Mouse (Mus musculus) heart, embryonic 13.5 days (tissue): Measurements from ENCODE around the gene Nipsnap1. TPM values are rescaled to one million over a fixed set of nuclear protein-coding genes. Genes with fewer than 3 reads are reported as not detected.

Source experiments
- ATAC-seq: fragments of 200-750 bp; cut with Nextera tagmentation; 2 replicates; pipeline ENCODE4 v1.8.0; 2017; ENCODE audit warnings: moderate TSS enrichment; ENCODE audit not compliant: insufficient number of reproducible peaks, low FRiP score, low TSS enrichment; ENCODE audit errors: extremely low read depth
- H3K27ac ChIP-seq: fragments of 300-500 bp; sonication (generic); replicated peaks from 2 replicates; pipeline ENCODE4 v1.5.1; 2015; ENCODE audit warnings: moderate library complexity, mild to moderate bottlenecking, inconsistent platforms
- H3K27me3 ChIP-seq: fragments of 300-500 bp; sonication (generic); replicated peaks from 2 replicates; pipeline ENCODE4 v1.6.1; 2015; ENCODE audit warnings: mild to moderate bottlenecking, inconsistent platforms
- H3K36me3 ChIP-seq: fragments of 300-500 bp; sonication (generic); 2 replicates; pipeline ENCODE4 v1.6.1; 2015; ENCODE audit warnings: mild to moderate bottlenecking, inconsistent platforms
- H3K4me1 ChIP-seq: fragments of 300-500 bp; sonication (generic); 2 replicates; pipeline ENCODE4 v1.6.1; 2015; ENCODE audit warnings: inconsistent platforms
- H3K4me2 ChIP-seq: fragments of 300-500 bp; sonication (generic); 2 replicates; pipeline ENCODE4 v1.6.1; 2015; ENCODE audit warnings: inconsistent platforms, mild to moderate bottlenecking, moderate library complexity
- H3K4me3 ChIP-seq: fragments of 300-500 bp; sonication (generic); 2 replicates; pipeline ENCODE4 v1.5.1; 2015; ENCODE audit warnings: moderate library complexity, mild to moderate bottlenecking, inconsistent platforms
- H3K9ac ChIP-seq: fragments of 300-500 bp; sonication (generic); 2 replicates; pipeline ENCODE4 v1.6.1; 2015; ENCODE audit warnings: inconsistent platforms, mild to moderate bottlenecking, moderate library complexity
- H3K9me3 ChIP-seq: fragments of 300-500 bp; sonication (generic); 2 replicates; pipeline ENCODE4 v1.6.1; 2016; ENCODE audit warnings: inconsistent platforms
- WGBS: fragments of 180-500 bp; shearing (Covaris S2); methylation state at CpG from one replicate; pipeline ENCODE4 v1.1.7; 2015; ENCODE audit warnings: mixed read lengths; 5-methylcytosine and 5-hydroxymethylcytosine counted together
- polyA plus RNA-seq: library from polyadenylated mRNA; unstranded; fragments of >200 nt; fragmentation: Nextera tagmentation; extraction: Ambion mirVana; gene quantifications from 2 replicates; pipeline ENCODE4 v1.2.1, GENCODE M21; 2015

Nipsnap1 gene
- 31.4 and 35.6 TPM in 2 replicates for polyA plus RNA-seq

DNA sequence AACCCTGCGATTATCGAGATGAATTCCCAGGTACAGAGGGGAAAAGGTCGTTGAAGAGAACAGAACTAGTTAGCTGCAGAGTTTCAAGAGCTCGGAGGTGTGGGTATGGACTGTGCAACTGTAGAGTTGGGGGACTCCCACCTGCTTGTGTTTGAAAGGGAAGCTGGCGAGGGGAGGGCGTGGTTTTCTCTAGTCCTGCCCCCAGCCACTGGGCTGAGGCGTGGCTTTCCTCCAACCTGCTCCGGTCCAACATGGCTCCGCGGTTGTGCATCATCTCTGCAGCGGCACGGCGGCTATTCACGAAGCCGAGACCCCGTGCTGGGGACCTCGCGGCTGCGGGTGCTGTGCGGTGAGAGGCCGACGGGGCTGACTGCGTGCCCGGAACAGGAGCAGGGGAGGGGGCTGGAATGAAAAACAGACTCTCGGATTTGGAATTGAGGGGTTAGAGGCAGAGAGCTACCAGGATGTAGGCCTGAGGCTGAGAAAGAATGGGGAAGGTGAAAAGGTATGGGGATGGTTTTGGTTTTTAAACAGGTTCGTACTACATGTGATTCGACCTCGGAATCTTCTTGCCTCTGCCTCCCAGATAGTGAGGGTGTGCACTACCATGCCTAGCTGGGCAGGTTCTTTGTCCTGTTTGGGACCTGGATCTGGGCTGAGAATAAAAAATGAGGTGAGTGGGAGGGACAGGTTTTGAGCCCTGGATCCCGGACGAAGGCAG lies at the start of gene Nipsnap1:
Nipsnap1 (plus strand) TSS at position 197 of the 721 bp plus-strand sequence.
- 0 out of 2 replicates have a peak, but pooled peaks cover under 1% of the 10 kb centered on the region for H3K27me3 ChIP-seq
- peaks cover 8% of the 10 kb centered on the region for H3K36me3 ChIP-seq
- H3K9ac ChIP-seq, result peak within 1 kb of the TSS; percentile 81
- peak within 1 kb of the TSS; percentile 77 for H3K4me3 ChIP-seq
- peaks cover 15% of the 10 kb centered on the region for H3K4me1 ChIP-seq
- H3K27ac ChIP-seq, result no peak within 1 kb of the TSS
- 2% methylated on average over 30 of the region's 30 CpGs for WGBS
- 0 out of 2 replicates have a peak, but pooled peaks cover 7% of the 10 kb centered on the region for H3K9me3 ChIP-seq
- peak within 1 kb of the TSS; percentile 87 for H3K4me2 ChIP-seq
- ATAC-seq, result peak; percentile 72; the same call in 1 of the 2 replicates

DNA sequence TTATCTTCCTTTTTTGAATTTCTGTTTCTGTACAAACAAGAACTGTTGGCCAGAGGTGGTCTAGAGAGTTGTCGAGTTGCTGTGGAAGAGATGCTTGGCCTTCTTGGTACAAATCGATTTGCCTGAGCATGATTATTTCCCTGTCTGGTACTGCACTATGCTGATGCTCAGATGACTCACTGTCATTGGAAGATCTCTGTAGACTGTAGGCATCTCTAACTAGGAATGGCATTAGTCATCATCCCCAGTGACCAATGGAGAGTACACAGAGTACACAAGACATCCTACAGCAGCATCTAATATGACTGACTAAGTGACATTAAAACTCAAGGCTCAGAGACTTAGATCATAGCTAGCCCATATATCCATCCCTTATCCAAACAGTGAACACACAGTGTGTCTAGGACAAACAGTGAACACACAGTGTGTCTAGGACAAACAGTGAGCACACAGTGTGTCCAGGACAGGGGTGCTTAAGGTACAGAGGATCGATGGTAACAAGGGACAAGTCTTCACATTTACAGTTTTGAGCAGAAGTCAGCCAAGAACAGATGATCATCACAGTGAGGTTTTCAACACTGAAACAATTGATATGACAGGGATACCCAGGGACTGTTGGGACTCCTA lies 47.5 kb upstream of the Nipsnap1 start:
- 89% methylated on average over 3 of the region's 3 CpGs for WGBS
- ATAC-seq, result no peak
- H3K9me3 ChIP-seq, result no peaks in the 10 kb centered on the region
- no peak overlapping the region for H3K27ac ChIP-seq
- H3K9ac ChIP-seq, result no peak overlapping the region
- peaks cover 18% of the 10 kb centered on the region for H3K4me1 ChIP-seq
- H3K27me3 ChIP-seq, result no peaks in the 10 kb centered on the region
- H3K36me3 ChIP-seq, result no peaks in the 10 kb centered on the region
- H3K4me3 ChIP-seq, result no peak overlapping the region
- H3K4me2 ChIP-seq, result no peak overlapping the region

GRCm38 (mm10) chr11:4827340-4827739 lies 46.4 kb upstream of the Nipsnap1 start:
- H3K9ac ChIP-seq, result no peak overlapping the region
- no peak overlapping the region for H3K4me2 ChIP-seq
- no peaks in the 10 kb centered on the region for H3K27me3 ChIP-seq
- H3K4me3 ChIP-seq, result no peak overlapping the region
- no peaks in the 10 kb centered on the region for H3K9me3 ChIP-seq
- peaks cover 18% of the 10 kb centered on the region for H3K4me1 ChIP-seq
- no peak for ATAC-seq
- H3K27ac ChIP-seq, result no peak overlapping the region
- no peaks in the 10 kb centered on the region for H3K36me3 ChIP-seq

- H3K27me3 ChIP-seq, result no peaks in the 10 kb centered on the region
- H3K9ac ChIP-seq, result no peak overlapping the region
- no peak overlapping the region for H3K4me2 ChIP-seq
- no peaks in the 10 kb centered on the region for H3K9me3 ChIP-seq
- no peak overlapping the region for H3K27ac ChIP-seq
- ATAC-seq, result no peak
- H3K36me3 ChIP-seq, result no peaks in the 10 kb centered on the region
- peaks cover 18% of the 10 kb centered on the region for H3K4me1 ChIP-seq
- 65% methylated on average over 2 of the region's 2 CpGs for WGBS
- no peak overlapping the region for H3K4me3 ChIP-seq
These were observed 45.8 kb upstream of the Nipsnap1 start for GRCm38 (mm10) chr11:4827916-4828315.

DNA sequence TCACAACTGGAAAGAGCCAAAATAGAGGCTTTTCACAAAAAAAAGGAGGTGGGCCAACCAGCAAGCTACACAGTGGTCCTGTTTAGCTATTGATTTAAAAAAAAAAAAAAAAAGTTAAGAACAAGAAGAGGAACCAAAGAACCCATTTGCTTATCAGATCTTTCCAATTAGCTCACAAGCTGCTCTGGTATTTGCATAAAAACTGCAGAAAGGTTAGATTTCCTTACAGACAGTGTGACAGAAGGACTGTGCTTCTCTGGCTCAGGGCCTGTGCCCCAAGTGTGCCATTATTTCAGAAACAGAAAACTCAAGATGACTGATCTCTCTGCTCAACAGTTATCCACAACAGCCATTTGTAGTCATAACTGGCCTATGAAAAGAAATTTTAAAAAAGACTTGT lies 42.7 kb upstream of the Nipsnap1 start:
- no peaks in the 10 kb centered on the region for H3K27me3 ChIP-seq
- no peak for ATAC-seq
- H3K9ac ChIP-seq, result no peak overlapping the region
- no peak overlapping the region for H3K27ac ChIP-seq
- H3K4me1 ChIP-seq, result peaks cover 21% of the 10 kb centered on the region
- no peaks in the 10 kb centered on the region for H3K36me3 ChIP-seq
- no peak overlapping the region for H3K4me3 ChIP-seq
- no peak overlapping the region for H3K4me2 ChIP-seq
- no peaks in the 10 kb centered on the region for H3K9me3 ChIP-seq

GRCm38 (mm10) chr11:4833295-4833939 lies 40.3 kb upstream of the Nipsnap1 start:
- Histone ChIP-seq H3K4me3 (no peak overlapping the region), H3K4me1 (peaks cover 23% of the 10 kb centered on the region), H3K9ac (no peak overlapping the region), H3K27me3 (no peaks in the 10 kb centered on the region), H3K4me2 (no peak overlapping the region), H3K27ac (no peak overlapping the region), H3K9me3 (no peaks in the 10 kb centered on the region), H3K36me3 (no peaks in the 10 kb centered on the region)
- WGBS, result 64% methylated on average over 3 of the region's 3 CpGs
- no peak for ATAC-seq

GRCm38 (mm10) chr11:4835436-4835835 lies 38.3 kb upstream of the Nipsnap1 start:
- no peak overlapping the region for H3K4me3 ChIP-seq

GRCm38 (mm10) chr11:4836755-4837154 lies 37.0 kb upstream of the Nipsnap1 start:
- Histone ChIP-seq H3K27ac (no peak overlapping the region), H3K27me3 (no peaks in the 10 kb centered on the region), H3K9me3 (no peaks in the 10 kb centered on the region), H3K4me2 (no peak overlapping the region), H3K36me3 (no peaks in the 10 kb centered on the region), H3K4me1 (peaks cover 20% of the 10 kb centered on the region), H3K4me3 (no peak overlapping the region), H3K9ac (no peak overlapping the region)
- WGBS, result 45% methylated on average over 6 of the region's 6 CpGs
- no peak for ATAC-seq

More at GRCm38 (mm10) chr11:4835436-4835835, 38.3 kb upstream of the Nipsnap1 start:
- 69% methylated on average over 6 of the region's 6 CpGs for WGBS
- H3K9ac ChIP-seq, result peak overlapping the region; percentile 33; the same call in 1 of the 2 replicates
- ATAC-seq, result no peak
- H3K36me3 ChIP-seq, result no peaks in the 10 kb centered on the region
- peaks cover 16% of the 10 kb centered on the region for H3K4me1 ChIP-seq
- no peaks in the 10 kb centered on the region for H3K9me3 ChIP-seq
- no peak overlapping the region for H3K4me2 ChIP-seq
- no peaks in the 10 kb centered on the region for H3K27me3 ChIP-seq
- H3K27ac ChIP-seq, result no peak overlapping the region

DNA sequence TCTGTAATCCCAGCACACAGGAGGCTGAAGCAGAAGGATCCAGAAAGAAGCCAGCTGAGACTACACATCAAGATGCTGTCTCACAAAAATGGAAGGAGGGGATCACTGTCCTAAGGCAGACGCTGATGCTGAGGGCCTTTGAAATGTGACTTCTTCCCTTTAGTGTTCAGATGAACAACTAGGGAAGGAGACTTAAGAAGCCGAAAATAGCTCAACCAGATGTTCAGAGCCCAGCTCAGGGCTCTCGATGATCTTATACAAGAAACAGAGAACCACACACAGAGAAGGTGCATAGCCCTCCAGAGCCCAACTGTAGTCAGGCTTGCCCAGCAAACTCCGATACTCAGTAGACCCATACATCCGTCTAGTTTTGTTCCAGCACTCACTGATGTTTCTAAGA lies 36.4 kb upstream of the Nipsnap1 start:
- Histone ChIP-seq H3K4me1 (peaks cover 20% of the 10 kb centered on the region), H3K9me3 (no peaks in the 10 kb centered on the region), H3K4me2 (no peak overlapping the region), H3K27me3 (no peaks in the 10 kb centered on the region), H3K4me3 (no peak overlapping the region), H3K9ac (no peak overlapping the region), H3K36me3 (no peaks in the 10 kb centered on the region), H3K27ac (no peak overlapping the region)
- no peak for ATAC-seq
- 64% methylated on average over 5 of the region's 5 CpGs for WGBS

DNA sequence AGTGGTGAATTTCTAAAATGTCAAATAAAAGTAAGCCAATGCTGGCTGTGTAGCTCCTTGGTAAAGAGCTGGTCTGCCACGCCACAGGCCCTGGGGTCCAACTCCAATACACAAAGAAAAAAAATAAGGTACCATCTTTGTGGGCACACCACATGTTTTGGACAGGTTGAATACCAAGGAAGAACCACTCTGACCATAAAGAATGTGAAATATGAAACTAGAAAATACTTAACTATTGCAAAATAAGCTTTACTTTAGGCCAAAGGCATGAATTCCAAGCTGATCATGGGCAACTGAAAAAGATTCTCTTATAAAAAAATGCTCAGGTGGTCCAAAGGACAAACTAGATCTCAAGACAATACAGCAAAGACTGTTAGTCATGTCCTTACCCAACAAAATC lies 35.5 kb upstream of the Nipsnap1 start:
- H3K27me3 ChIP-seq, result no peaks in the 10 kb centered on the region
- H3K9me3 ChIP-seq, result no peaks in the 10 kb centered on the region
- ATAC-seq, result no peak
- no peak overlapping the region for H3K9ac ChIP-seq
- peaks cover 20% of the 10 kb centered on the region for H3K4me1 ChIP-seq
- no peak overlapping the region for H3K27ac ChIP-seq
- no peak overlapping the region for H3K4me2 ChIP-seq
- H3K36me3 ChIP-seq, result no peaks in the 10 kb centered on the region; the same call in 1 of the 2 replicates
- 73% methylated on average over 1 of the region's 1 CpGs for WGBS
- no peak overlapping the region for H3K4me3 ChIP-seq

GRCm38 (mm10) chr11:4840942-4841526 lies 32.7 kb upstream of the Nipsnap1 start:
- no peak overlapping the region for H3K4me2 ChIP-seq
- no peak overlapping the region for H3K9ac ChIP-seq
- H3K27ac ChIP-seq, result no peak overlapping the region
- no peaks in the 10 kb centered on the region; the same call in 1 of the 2 replicates for H3K36me3 ChIP-seq
- WGBS, result 82% methylated on average over 3 of the region's 3 CpGs
- no peaks in the 10 kb centered on the region for H3K9me3 ChIP-seq
- no peak for ATAC-seq
- no peaks in the 10 kb centered on the region for H3K27me3 ChIP-seq
- H3K4me3 ChIP-seq, result no peak overlapping the region
- peaks cover 17% of the 10 kb centered on the region for H3K4me1 ChIP-seq
